Mouse (Mus musculus) testis, adult 2 months (tissue): ENCODE data around the gene Map2k2. TPM values are rescaled to one million over a fixed set of nuclear protein-coding genes. Genes with fewer than 3 reads are reported as not detected.

Experiments used
- H3K27ac ChIP-seq: fragments of 200-500 bp; 2 replicates; pipeline ENCODE4 v1.5.1; 2012; ENCODE audit warnings: low read depth, low read length; ENCODE audit not compliant: control insufficient read depth, insufficient read depth
- H3K27me3 ChIP-seq: fragments of 200-500 bp; 2 replicates; pipeline ENCODE4 v1.6.1; 2012; ENCODE audit warnings: mild to moderate bottlenecking, low read length, moderate library complexity; ENCODE audit not compliant: control insufficient read depth, insufficient read depth
- H3K36me3 ChIP-seq: fragments of 200-500 bp; 2 replicates; pipeline ENCODE4 v1.6.1; 2012; ENCODE audit warnings: mild to moderate bottlenecking, low read length; ENCODE audit not compliant: control insufficient read depth, insufficient read depth
- H3K4me1 ChIP-seq: fragments of 200-500 bp; 2 replicates; pipeline ENCODE4 v1.6.1; 2012; ENCODE audit warnings: low read length; ENCODE audit not compliant: control insufficient read depth, insufficient read depth
- H3K4me3 ChIP-seq: fragments of 200-500 bp; 2 replicates; pipeline ENCODE4 v1.5.1; 2012; ENCODE audit warnings: low read depth, mild to moderate bottlenecking, low read length, moderate library complexity, mixed read lengths; ENCODE audit not compliant: control insufficient read depth
- CTCF ChIP-seq: fragments of 200-500 bp; IDR thresholded peaks from 2 replicates; pipeline ENCODE4 v1.5.1; 2012; ENCODE audit warnings: low read depth, mild to moderate bottlenecking, inconsistent platforms, low read length, moderate library complexity; ENCODE audit not compliant: control insufficient read depth, insufficient read depth, insufficient replicate concordance
- POLR2A ChIP-seq: fragments of 200-500 bp; IDR thresholded peaks from 2 replicates; pipeline ENCODE4 v1.6.1; 2012; ENCODE audit warnings: low read depth, mild to moderate bottlenecking, inconsistent platforms, low read length, moderate library complexity; ENCODE audit not compliant: control insufficient read depth
- polyA plus RNA-seq: library from polyadenylated mRNA; depleted of rRNA; stranded (reverse); fragments of >200 nt; gene quantifications from 2 replicates; pipeline ENCODE4 v1.2.3, GENCODE M21; 2012

The Map2k2 gene
- polyA plus RNA-seq, 1 experiment, result 147 TPM

DNA sequence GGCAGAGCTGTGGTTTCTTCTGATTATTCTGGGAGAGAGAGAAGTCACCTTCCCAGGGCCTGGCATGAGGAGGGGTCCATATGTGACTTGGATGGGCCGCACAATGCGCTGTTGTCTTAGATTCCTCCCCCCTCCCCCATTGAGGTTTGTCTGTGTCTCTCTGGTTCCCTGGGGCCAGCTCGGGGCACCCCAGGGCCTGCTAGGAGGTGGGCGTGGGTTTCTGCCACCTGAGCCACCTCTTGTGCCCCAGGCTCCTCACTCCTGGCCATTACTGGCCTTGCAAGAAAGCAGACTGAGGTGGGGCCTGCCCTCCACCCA is 33.8 kb downstream of the Map2k2 start:
- Histone ChIP-seq H3K4me1 (peaks cover 31% of the 10 kb centered on the region), H3K36me3 (no peaks in the 10 kb centered on the region)

DNA sequence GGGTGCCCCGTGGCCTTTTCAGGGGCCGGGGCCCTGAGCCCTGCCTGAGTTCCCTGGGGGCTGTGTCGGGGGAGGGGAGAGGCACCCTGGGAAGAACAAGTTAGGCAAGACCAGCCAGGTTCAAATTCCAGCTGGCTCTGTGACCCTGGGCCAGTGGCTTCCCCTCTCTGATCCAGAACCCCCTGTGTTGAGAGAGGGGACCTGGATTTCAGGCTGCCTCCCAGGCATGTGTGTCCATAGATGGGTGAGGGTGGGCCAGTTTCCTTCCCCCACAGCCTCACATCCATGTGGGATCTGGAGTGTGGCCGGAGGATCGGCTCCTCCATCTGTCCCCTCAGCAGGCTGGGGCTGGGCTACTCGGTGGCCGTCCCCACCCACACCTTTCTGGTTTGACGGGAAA is 34.3 kb downstream of the Map2k2 start:
- H3K36me3 ChIP-seq, result no peaks in the 10 kb centered on the region
- H3K4me1 ChIP-seq, result peaks cover 26% of the 10 kb centered on the region
- no peaks in the 10 kb centered on the region for H3K27me3 ChIP-seq
- no peak overlapping the region for H3K27ac ChIP-seq
- TF ChIP-seq POLR2A (no peak), CTCF (no peak)
- no peak overlapping the region for H3K4me3 ChIP-seq

More for the DNA sequence above, 33.8 kb downstream of the Map2k2 start:
- Histone ChIP-seq H3K4me3 (no peak overlapping the region), H3K27me3 (no peaks in the 10 kb centered on the region), H3K27ac (no peak overlapping the region)
- TF ChIP-seq CTCF, result no peak
- TF ChIP-seq POLR2A, result no peak

DNA sequence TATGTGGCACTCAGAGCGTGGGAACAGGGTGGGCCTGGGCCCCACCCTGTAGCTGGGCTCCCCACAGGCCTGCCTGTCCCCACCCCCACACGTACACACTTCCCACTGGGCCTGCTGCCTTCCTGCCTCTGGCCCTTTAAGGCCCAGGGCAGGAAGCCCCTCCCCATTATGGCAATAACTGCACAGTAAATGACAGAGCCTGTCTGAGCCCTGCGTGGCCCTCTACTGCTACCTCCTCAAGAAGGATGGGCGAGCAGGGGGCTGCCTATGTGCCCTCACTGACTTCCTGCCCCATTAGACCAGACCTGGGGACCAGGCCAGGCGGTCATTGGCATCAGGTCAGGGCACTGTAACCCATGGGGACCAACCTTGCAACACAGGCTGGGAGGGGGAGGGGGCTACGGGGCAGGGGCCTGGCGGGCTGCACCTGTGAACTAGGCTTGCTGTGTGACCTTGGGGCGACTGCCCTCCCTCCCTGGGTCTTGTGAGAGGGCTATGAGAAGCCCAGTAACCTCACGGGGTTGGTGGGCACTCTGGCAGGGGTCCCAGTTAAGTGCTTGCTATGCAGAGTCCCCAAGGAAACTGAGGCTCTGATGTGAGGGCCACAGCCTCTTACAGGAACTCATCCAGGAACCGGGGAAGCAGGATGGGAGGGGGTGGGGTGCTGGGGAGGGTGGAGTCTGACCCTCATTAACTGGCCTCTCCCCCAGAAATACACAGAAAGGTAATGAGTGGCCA is 35.2 kb downstream of the Map2k2 start:
- Histone ChIP-seq H3K36me3 (no peaks in the 10 kb centered on the region), H3K4me1 (peaks cover 18% of the 10 kb centered on the region), H3K27me3 (no peaks in the 10 kb centered on the region), H3K4me3 (no peak overlapping the region), H3K27ac (no peak overlapping the region)
- TF ChIP-seq POLR2A (no peak), CTCF (no peak)

DNA sequence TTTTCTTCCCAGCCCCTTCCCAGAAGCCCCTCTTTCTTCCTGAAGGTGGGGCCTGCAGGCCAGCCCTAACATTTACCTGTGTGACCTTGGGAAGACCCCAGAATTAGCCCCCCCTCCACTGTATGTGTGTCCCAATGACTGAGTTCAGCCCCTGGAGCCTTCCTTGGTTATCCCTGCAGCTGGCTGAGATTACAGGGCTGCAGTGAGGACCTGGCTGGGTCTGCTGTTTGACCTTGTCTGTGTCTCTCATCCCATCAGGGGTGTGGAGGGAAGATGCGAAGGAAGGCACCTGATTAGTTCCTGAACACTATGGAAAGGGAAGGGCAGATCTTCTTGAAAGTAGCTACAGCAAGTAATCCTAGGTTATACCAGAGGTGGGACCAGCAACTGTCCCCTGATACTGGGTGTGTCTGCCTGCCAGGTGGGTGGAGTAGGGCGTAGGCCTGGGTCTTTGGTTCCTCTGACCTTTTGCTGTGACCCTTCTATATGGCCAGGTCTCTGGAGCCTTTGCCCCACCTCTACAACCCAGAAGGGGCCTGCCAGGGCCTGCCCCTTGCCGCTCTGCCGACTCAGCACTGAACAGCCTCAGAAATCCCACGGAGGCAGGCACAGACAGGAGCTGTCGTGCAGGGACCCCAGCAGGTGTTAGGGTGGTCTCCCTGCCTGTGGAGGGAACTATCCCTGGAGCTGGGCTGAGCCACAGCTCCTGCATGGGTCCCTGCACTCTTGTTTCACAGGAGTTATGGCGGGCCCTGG is 35.9 kb downstream of the Map2k2 start:
- Histone ChIP-seq H3K36me3 (no peaks in the 10 kb centered on the region), H3K27ac (no peak overlapping the region), H3K4me1 (peaks cover 16% of the 10 kb centered on the region), H3K4me3 (no peak overlapping the region), H3K27me3 (no peaks in the 10 kb centered on the region)
- TF ChIP-seq POLR2A (no peak), CTCF (no peak)

DNA sequence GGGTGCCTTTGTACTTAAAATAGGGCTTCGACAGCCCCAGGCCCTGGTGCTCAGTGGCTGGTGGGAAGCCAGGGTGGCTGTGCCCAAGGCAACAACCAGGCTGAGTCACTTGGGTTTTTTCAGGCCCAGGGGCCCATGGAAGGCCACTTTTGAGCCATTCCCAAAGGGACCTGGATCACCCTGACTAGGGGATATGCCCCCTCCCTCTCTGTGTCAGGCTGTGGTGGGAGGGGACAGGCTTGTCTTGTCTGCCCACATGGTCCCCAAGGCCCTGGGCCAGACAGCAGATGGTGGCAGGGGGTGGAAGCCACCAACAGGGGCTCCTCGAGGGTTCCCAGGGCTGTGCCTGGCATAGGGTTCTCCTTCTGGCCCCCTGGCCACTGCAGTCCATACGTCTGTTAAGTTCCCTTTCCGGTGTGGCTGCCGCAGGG is 36.9 kb downstream of the Map2k2 start:
- TF ChIP-seq CTCF (no peak), POLR2A (no peak)
- Histone ChIP-seq H3K27me3 (no peaks in the 10 kb centered on the region), H3K4me3 (no peak overlapping the region), H3K36me3 (no peaks in the 10 kb centered on the region), H3K4me1 (peaks cover 16% of the 10 kb centered on the region), H3K27ac (no peak overlapping the region)

DNA sequence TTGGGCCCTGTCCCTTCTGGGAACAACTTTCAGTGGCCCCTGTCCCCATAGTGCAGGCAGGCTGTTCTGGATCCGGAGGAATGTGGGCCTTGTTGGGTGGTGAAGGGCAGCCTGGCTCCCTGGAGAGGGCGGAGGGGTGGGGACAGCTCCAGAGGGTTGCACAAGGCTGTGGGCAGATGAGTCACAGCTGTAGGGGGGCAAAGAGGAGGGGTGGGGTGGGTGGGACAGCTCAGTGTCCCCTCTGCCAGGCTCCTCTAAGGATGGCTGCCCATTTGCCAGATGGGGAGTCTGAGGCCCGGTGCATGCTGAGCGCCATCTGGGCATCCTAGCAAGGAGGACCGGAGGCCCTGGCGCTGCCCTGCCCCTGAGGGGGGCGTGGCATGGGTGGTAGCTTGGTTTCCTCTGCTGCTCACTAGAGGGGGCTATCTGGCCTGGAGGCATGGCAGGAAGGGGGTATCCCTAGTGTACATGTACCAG is 37.5 kb downstream of the Map2k2 start:
- Histone ChIP-seq H3K27ac (no peak overlapping the region), H3K4me1 (peaks cover 16% of the 10 kb centered on the region), H3K4me3 (no peak overlapping the region), H3K36me3 (no peaks in the 10 kb centered on the region), H3K27me3 (no peaks in the 10 kb centered on the region)
- TF ChIP-seq POLR2A (no peak), CTCF (no peak)

DNA sequence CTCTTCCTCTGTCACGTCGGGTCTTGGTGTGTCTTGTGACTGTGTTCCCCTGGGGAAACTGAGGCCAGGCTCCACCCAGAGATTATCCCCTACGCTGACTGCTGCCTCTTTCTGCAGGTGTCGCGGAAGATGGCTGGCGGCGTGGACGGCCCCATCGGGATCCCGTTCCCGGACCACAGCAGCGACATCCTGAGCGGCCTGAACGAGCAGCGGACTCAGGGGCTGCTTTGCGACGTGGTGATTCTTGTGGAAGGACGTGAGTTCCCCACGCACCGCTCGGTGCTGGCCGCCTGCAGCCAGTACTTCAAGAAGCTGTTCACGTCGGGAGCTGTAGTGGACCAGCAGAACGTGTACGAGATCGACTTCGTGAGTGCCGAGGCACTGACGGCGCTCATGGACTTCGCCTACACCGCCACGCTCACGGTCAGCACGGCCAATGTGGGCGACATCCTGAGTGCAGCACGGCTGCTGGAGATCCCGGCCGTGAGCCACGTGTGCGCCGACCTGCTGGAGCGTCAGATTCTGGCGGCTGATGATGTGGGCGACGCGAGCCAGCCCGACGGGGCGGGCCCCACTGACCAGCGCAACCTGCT is 38.2 kb downstream of the Map2k2 start:
- no peaks in the 10 kb centered on the region for H3K36me3 ChIP-seq
- no peak overlapping the region for H3K4me3 ChIP-seq
- TF ChIP-seq POLR2A (no peak), CTCF (no peak)
- no peaks in the 10 kb centered on the region for H3K27me3 ChIP-seq
- H3K4me1 ChIP-seq, result peaks cover 12% of the 10 kb centered on the region
- H3K27ac ChIP-seq, result no peak overlapping the region
